Mouse (Mus musculus) bone marrow macrophage, adult 2 months (primary cell): ENCODE measurements around the gene Acot12.

Source experiments
- CTCF ChIP-seq: IDR thresholded peaks from 2 replicates; pipeline ENCODE4 v1.5.1; 2012; ENCODE audit warnings: low read depth, mild to moderate bottlenecking, low read length, moderate library complexity
- POLR2A ChIP-seq: IDR thresholded peaks from 2 replicates; pipeline ENCODE4 v1.6.1; 2012; ENCODE audit warnings: mild to moderate bottlenecking, low read depth, low read length, borderline replicate concordance

- TF ChIP-seq CTCF (no peak), POLR2A (no peak)
Observed at GRCm38 (mm10) chr13:91807874-91808575, 66.7 kb downstream of the Acot12 start.
